Mouse (Mus musculus): Measurements from ENCODE around the gene Cdc26. TPM values are rescaled to one million over a fixed set of nuclear protein-coding genes. Genes with fewer than 3 reads are reported as not detected.

Cdc26 gene
- polyA plus RNA-seq, 1 experiment: 70.2 TPM

GRCm38 (mm10) chr4:62410325-62410724 is 1.9 kb upstream of the Cdc26 start:
- no peak overlapping the region for H3ac ChIP-seq (ENCODE audit: control insufficient read depth, insufficient read length, low read depth)
- no peaks in the 10 kb centered on the region for H3K27me3 ChIP-seq (ENCODE audit: control insufficient read depth, insufficient read depth, insufficient read length)
- H3K36me3 ChIP-seq (ENCODE audit: control insufficient read depth, insufficient read depth): peaks cover 48% of the 10 kb centered on the region
- peaks cover 50% of the 10 kb centered on the region for H3K79me3 ChIP-seq (ENCODE audit: low read depth)
- H3K4me3 ChIP-seq (ENCODE audit: insufficient read depth, poor library complexity, severe bottlenecking): no peak overlapping the region
- peaks cover 61% of the 10 kb centered on the region for H3K79me2 ChIP-seq (ENCODE audit: control insufficient read depth, insufficient read depth)
- TF ChIP-seq MYOG (IDR thresholded peaks at IDR 0.05; ENCODE audit: control insufficient read depth, extremely low read depth, insufficient read length) (no peak), MYOD1 (IDR thresholded peaks at IDR 0.05; ENCODE audit: control insufficient read depth, insufficient read length, low read depth) (no peak), MAX (IDR thresholded peaks at IDR 0.05) (no peak), USF1 (IDR thresholded peaks at IDR 0.05; ENCODE audit: low read depth) (no peak), CTCF (IDR thresholded peaks at IDR 0.05; ENCODE audit: control insufficient read depth, insufficient read depth, insufficient read length) (no peak), CEBPB (IDR thresholded peaks at IDR 0.05; ENCODE audit: low read depth) (no peak), FOSL1 (IDR thresholded peaks at IDR 0.05; ENCODE audit: insufficient read depth, low read length, poor library complexity, severe bottlenecking) (no peak)

GRCm38 (mm10) chr4:62409615-62410014 is 1.2 kb upstream of the Cdc26 start:
- Histone ChIP-seq H3K27me3 (ENCODE audit: control insufficient read depth, insufficient read depth, insufficient read length) (no peaks in the 10 kb centered on the region), H3K79me2 (ENCODE audit: control insufficient read depth, insufficient read depth) (peaks cover 66% of the 10 kb centered on the region), H3ac (ENCODE audit: control insufficient read depth, insufficient read length, low read depth) (peak overlapping the region; percentile 93), H3K79me3 (ENCODE audit: low read depth) (peaks cover 53% of the 10 kb centered on the region), H3K36me3 (ENCODE audit: control insufficient read depth, insufficient read depth) (peaks cover 41% of the 10 kb centered on the region), H3K4me3 (ENCODE audit: insufficient read depth, poor library complexity, severe bottlenecking) (peak overlapping the region; percentile 56)
- TF ChIP-seq FOSL1 (IDR thresholded peaks at IDR 0.05; ENCODE audit: insufficient read depth, low read length, poor library complexity, severe bottlenecking) (no peak), MAX (IDR thresholded peaks at IDR 0.05) (no peak)

DNA sequence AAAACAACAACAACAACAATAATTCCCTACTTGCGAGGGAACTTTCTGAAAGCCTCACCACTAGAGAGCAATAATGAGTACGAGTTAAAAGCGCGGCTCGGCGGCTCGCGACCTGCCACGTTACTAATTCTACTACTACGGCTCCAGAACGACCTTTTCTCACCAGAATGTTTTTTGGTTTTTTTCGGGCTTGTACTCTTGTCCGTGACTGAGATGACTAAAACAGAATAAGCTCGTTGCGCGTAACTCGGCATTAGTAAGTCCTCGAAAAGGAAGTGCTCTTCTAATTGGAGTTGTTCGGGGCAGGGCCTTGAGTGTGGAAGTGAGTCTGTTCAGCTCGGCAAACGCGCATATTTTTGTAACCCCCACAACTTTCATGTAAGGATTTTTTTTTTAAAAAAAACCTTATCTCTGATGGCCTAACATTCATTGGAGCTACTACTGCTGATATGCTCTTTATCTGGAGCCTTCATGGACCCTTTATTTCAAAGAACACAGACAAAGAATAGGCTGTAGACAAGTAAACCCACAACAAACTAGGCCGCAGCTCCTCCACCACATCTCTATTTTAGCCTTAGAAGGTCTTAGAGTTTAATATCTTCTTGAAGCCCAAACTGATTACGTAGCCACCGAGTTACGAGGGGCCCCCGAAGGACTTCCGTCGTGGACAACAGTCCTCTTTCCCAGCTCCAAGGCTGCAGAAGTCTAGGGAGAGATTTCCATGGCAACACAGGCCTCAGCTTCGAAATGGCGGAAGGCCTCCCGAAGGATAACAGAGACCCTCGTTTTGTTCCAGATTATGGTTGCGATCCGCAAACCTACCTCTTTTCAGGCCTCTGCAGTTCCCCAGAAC is 486 bp downstream of the Cdc26 start:
- no peaks in the 10 kb centered on the region for H3K27me3 ChIP-seq (ENCODE audit: control insufficient read depth, insufficient read depth, insufficient read length)
- H3K4me3 ChIP-seq (ENCODE audit: insufficient read depth, poor library complexity, severe bottlenecking): peak overlapping the region; percentile 56
- no peak for TF ChIP-seq MAX (IDR thresholded peaks at IDR 0.05)
- no peak for TF ChIP-seq USF1 (IDR thresholded peaks at IDR 0.05; ENCODE audit: low read depth)
- no peak for TF ChIP-seq CTCF (IDR thresholded peaks at IDR 0.05; ENCODE audit: control insufficient read depth, insufficient read depth, insufficient read length)
- TF ChIP-seq MYOD1 (IDR thresholded peaks at IDR 0.05; ENCODE audit: control insufficient read depth, insufficient read length, low read depth): no peak
- no peak for TF ChIP-seq CEBPB (IDR thresholded peaks at IDR 0.05; ENCODE audit: low read depth)
- TF ChIP-seq MYOG (IDR thresholded peaks at IDR 0.05; ENCODE audit: control insufficient read depth, extremely low read depth, insufficient read length): no peak
- no peak for TF ChIP-seq FOSL1 (IDR thresholded peaks at IDR 0.05; ENCODE audit: insufficient read depth, low read length, poor library complexity, severe bottlenecking)
- H3K79me2 ChIP-seq (ENCODE audit: control insufficient read depth, insufficient read depth): peaks cover 76% of the 10 kb centered on the region
- H3K79me3 ChIP-seq (ENCODE audit: low read depth): peaks cover 65% of the 10 kb centered on the region
- peak overlapping the region; percentile 79 for H3ac ChIP-seq (ENCODE audit: control insufficient read depth, insufficient read length, low read depth)
- peaks cover 28% of the 10 kb centered on the region for H3K36me3 ChIP-seq (ENCODE audit: control insufficient read depth, insufficient read depth)

DNA sequence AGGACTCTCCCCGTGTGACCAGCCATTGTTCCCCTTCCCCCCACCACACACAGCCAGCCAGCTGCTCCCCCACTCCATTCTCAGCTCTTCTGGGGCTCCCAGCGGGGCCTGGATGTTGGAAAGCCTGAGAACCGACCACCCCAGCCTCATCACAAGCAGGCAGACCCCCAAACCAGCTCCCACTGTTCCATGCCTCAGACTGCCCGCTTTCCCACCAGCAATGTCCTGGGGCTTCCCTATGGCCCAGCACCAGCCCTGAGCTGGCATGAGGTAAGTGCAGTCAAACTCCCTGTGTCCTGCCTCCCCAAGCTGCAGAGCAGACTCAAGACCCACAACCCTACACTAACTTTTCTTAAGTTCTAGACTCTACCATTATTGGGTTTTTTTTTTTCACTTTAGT is 2.3 kb downstream of the Cdc26 start:
- H3ac ChIP-seq (ENCODE audit: control insufficient read depth, insufficient read length, low read depth): no peak overlapping the region
- H3K36me3 ChIP-seq (ENCODE audit: control insufficient read depth, insufficient read depth): peaks cover 31% of the 10 kb centered on the region
- TF ChIP-seq CTCF (IDR thresholded peaks at IDR 0.05; ENCODE audit: control insufficient read depth, insufficient read depth, insufficient read length) (no peak), USF1 (IDR thresholded peaks at IDR 0.05; ENCODE audit: low read depth) (no peak), MAX (IDR thresholded peaks at IDR 0.05) (no peak), FOSL1 (IDR thresholded peaks at IDR 0.05; ENCODE audit: insufficient read depth, low read length, poor library complexity, severe bottlenecking) (no peak), MYOG (IDR thresholded peaks at IDR 0.05; ENCODE audit: control insufficient read depth, extremely low read depth, insufficient read length) (no peak), CEBPB (IDR thresholded peaks at IDR 0.05; ENCODE audit: low read depth) (no peak), MYOD1 (IDR thresholded peaks at IDR 0.05; ENCODE audit: control insufficient read depth, insufficient read length, low read depth) (no peak)
- peaks cover 49% of the 10 kb centered on the region for H3K79me3 ChIP-seq (ENCODE audit: low read depth)
- H3K79me2 ChIP-seq (ENCODE audit: control insufficient read depth, insufficient read depth): peaks cover 63% of the 10 kb centered on the region
- no peak overlapping the region for H3K4me3 ChIP-seq (ENCODE audit: insufficient read depth, poor library complexity, severe bottlenecking)
- no peaks in the 10 kb centered on the region for H3K27me3 ChIP-seq (ENCODE audit: control insufficient read depth, insufficient read depth, insufficient read length)

DNA sequence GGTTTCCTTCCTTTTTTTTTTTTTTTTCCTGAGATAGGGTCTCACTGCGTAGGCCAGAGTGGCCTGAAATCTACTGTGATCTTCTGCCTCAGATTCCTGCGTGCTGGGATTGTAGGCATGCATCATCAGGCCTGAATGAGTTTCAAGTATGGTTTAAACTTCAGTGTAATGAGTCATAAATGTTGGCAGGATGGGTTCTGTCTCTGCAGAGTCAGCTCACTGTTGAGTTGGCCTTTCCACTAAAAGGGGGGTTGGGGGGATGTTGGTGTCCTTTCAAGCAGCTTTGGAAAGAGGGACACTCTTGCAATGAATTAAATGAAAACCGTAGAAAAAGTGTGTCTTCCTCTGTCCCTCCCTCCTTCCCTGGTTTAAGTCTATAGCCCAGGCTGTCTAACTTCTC is 9.5 kb downstream of the Cdc26 start:
- H3K79me3 ChIP-seq (ENCODE audit: low read depth): peaks cover 22% of the 10 kb centered on the region
- H3ac ChIP-seq (ENCODE audit: control insufficient read depth, insufficient read length, low read depth): no peak overlapping the region
- H3K36me3 ChIP-seq (ENCODE audit: control insufficient read depth, insufficient read depth): peaks cover 76% of the 10 kb centered on the region
- H3K4me3 ChIP-seq (ENCODE audit: insufficient read depth, poor library complexity, severe bottlenecking): no peak overlapping the region
- H3K27me3 ChIP-seq (ENCODE audit: control insufficient read depth, insufficient read depth, insufficient read length): no peaks in the 10 kb centered on the region
- no peak for TF ChIP-seq MAX (IDR thresholded peaks at IDR 0.05)
- TF ChIP-seq USF1 (IDR thresholded peaks at IDR 0.05; ENCODE audit: low read depth): no peak
- no peak for TF ChIP-seq MYOG (IDR thresholded peaks at IDR 0.05; ENCODE audit: control insufficient read depth, extremely low read depth, insufficient read length)
- no peak for TF ChIP-seq CTCF (IDR thresholded peaks at IDR 0.05; ENCODE audit: control insufficient read depth, insufficient read depth, insufficient read length)
- TF ChIP-seq CEBPB (IDR thresholded peaks at IDR 0.05; ENCODE audit: low read depth): no peak
- no peak for TF ChIP-seq FOSL1 (IDR thresholded peaks at IDR 0.05; ENCODE audit: insufficient read depth, low read length, poor library complexity, severe bottlenecking)
- TF ChIP-seq MYOD1 (IDR thresholded peaks at IDR 0.05; ENCODE audit: control insufficient read depth, insufficient read length, low read depth): no peak
- H3K79me2 ChIP-seq (ENCODE audit: control insufficient read depth, insufficient read depth): peaks cover 37% of the 10 kb centered on the region

Measured in C2C12 (cell line).